Mouse (Mus musculus) lung, adult 18-20 months (tissue): ENCODE results near the gene Hyls1.
A peak's percentile ranks its signal among the peaks of the same experiment; 100 is the strongest.

ENCODE experiments used
- DNase-seq, 2 experiments: peaks; one replicate each; pipeline ENCODE4 v3.0.0; 2022; ENCODE audit warnings: mixed read lengths in 2 of 2

Gene Hyls1

DNA sequence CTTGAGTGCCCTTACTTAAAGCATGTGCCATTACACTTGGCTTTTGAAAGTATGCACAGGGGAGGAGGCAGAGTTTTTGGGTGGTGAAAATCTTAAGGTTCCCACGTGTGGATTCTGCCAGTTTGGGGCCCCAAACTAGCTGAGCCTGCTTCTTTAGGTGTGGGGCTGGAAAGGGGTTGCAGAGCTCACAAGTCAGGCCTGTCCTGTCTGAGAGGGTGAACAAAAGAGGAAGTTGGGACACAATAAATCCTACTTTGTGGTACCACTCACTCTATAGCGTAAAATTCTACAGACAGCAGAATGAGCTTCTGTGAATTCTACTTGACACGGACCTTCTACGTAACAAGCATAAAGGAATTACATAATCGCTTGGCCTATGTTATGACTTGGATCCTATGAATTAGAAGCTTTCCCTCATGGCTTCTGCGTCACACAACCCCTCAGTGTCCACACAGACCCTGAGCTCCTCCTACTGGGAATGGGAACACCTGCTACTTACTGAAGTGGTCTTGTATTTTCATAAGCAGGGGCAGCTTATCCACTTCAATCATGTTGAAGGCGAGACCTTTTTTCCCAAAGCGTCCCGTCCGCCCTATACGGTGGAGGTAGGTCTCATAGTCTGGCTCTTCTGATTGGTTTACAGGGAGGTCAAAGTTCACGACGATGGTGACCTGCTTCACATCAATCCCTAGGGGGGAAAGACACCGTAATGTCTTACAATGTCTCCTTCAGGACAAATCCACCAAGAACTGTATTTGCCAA is 26.9 kb downstream of the Hyls1 start:
- no peak for DNase-seq

DNA sequence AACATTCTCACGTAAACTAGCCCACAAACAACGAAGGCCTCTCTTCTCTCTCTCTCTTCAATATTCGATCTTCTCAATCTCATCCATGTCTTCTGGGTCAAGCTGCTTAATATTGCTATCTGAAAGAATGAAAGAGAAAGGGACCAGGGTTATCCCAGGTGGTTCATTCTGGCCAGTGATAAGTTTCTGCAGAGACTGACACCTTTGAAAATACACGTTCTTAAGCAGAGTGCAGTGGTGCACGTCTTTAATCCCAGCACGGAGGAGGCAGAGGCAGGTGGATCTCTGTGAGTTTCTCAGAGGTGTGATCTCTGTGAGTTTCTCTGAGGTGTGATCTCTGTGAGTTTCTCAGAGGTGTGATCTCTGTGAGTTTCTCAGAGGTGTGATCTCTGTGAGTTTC is 28.3 kb downstream of the Hyls1 start:
- DNase-seq: no peak

DNA sequence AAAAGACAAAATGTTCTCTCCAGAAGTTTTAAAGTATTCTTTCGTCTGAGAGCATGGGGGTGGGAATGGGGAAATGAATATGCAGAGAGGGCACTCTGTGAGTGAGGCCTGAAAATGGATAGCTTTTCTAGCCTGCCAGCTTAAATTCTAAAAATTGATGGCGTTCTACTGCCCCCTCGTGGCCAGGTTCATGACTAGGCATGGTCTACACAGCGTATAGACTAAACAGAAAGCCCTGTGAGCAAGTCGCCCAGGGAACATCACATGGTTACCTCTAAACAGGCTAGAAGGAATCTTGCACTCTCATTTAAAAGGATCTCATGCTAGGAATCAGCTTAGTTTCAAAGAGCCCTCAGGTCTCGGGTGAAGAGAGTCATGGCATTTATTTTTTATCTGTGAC is 28.7 kb downstream of the Hyls1 start:
- DNase-seq: peak; percentile 58 to 67

DNA sequence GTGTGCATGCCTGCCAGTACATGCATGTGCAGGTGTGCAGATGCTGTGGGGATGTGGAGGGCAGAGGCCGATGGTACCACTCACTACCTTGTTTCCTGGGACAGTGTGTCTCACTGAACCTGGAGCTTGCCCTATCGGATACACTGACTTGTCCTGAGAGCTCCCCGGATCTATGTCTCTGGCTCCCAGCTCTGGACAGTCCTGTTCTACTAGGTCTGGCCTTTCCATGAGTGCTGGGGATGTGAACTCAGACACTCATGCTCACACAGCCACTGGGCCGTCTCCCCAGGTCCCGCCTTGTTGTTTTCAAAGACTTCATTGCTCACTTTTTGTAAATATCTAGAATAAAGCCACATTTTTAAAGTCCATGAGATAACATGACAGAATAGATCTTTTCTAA is 29.2 kb downstream of the Hyls1 start:
- DNase-seq: no peak

DNA sequence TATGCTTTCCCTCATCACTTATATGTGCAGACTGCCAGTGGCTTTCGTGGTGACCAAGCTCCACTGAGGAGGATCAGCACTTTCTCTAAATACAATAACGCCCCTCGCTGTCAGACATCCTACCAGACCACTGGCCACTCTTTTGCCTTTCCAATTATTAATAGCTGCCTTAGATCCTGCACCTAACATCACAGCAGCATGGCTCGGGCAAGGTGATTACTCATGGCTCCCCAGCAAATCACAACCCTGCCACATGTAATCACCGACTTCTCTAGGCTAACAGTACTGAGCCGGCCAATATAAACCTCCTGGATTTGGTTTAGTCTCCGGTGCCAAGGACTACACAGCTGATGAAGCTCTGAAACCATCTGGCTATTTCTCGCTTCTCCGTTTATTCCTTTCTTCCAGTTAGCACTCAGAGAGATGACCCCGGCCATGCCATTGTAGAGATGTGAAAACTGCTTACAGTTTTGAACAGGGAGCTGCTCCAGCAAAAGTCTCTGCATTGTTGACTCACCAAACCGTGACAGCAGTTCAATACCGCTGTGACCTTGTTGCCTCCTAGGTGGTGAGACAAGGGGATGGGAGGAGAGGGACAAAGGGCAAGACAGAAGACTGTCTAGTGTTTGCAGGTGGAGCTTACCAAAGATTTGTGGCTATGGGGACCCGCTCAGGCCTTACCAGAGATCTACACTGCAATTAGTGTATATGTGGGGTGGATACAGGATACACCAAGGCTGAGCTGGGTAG is 31.0 kb downstream of the Hyls1 start:
- DNase-seq: no peak

DNA sequence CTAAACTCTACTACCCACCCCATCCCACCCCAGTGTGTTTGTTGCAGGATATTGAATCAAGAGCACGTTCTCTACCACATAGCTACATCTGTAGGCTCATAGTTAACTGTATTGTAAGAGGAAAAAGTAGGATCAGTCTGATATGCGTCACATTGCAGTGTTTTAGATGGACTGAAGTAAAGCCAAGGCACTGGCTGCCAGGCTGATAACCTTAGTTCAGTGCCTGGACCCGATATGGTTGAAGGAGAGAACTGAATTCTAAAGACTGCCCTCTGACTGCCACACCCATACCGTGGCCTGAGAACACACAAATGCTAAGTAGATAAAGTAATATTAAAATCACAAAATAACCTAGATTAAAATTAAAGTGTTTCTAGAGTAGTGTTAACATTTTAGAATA is 34.3 kb downstream of the Hyls1 start:
- no peak for DNase-seq

DNA sequence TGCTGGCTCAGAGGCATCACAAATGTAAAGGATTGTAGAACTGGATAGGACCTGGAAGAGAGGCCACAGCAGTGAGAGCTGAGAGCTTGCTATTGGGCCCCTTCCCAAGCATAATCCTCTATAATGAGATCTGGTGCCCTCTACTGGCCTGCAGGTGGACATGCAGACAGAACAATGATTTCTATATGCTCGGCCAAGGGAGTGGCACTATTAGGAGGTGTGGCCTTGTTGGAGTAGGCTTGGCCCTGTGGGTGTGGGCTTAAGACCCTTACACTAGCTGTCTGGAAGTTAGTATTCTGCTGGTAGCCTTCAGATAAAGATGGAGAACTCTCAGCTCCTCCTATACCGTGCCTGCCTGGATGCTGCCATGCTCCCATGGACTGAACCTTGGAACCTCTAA is 35.1 kb downstream of the Hyls1 start:
- peak in 1 of 2 experiments; percentile 34 for DNase-seq

DNA sequence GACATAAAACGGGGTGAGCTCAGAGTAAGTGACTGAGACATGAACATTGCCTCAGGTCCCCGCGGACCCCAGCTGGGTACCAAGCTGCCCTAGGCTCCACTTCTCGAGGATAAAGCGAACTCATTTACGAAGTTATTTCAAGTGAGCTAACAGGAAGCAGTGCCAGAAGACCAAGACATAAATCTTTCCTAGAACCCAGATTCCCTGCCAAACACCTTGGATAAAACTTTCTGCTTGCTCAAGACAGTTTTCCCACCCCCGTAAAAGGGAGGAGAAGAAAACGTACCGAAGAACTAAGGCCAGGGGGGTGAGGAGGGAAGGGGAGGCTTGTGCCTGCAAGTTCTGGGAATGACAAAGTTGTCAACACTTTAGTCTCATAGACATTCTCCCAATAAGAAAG is 36.9 kb downstream of the Hyls1 start:
- DNase-seq: no peak

DNA sequence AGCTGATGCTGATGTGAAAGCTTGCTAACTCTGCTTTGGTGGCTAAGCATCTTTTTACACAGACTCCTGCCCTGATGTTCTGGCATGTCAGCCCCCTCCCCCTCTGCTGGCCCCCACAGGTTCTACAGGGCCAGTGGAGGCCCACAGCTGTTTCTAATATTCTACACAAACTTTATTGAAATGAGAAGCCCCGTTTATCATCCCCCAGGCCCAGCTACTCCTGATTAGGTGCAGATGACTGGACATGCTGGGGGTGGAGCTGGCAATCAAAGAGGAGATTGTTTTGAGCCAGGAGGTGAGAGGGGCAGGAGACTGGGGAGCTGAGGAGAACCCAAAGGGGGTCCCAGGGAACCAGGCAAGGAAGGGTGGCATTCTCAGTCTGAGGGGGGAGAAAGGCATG is 40.4 kb downstream of the Hyls1 start:
- no peak for DNase-seq

DNA sequence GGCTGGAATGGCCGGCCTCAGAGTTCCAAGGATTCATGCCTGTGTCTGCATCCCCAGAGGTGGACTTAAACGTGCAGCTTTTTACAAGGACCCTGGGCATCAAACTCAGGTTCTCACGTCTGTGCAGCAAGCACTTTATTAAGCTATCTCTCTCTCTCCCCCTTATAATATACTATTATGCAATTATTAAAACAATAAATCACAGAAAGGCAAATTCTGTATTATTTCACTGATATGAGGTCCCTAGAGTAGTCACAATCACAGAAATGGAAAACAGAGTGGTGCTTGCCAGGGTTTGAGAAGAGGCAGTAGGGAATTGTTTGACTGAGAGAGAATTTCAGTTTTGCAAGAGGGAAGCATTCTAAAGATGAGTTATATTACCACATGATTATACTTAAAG is 41.1 kb downstream of the Hyls1 start:
- DNase-seq: no peak

DNA sequence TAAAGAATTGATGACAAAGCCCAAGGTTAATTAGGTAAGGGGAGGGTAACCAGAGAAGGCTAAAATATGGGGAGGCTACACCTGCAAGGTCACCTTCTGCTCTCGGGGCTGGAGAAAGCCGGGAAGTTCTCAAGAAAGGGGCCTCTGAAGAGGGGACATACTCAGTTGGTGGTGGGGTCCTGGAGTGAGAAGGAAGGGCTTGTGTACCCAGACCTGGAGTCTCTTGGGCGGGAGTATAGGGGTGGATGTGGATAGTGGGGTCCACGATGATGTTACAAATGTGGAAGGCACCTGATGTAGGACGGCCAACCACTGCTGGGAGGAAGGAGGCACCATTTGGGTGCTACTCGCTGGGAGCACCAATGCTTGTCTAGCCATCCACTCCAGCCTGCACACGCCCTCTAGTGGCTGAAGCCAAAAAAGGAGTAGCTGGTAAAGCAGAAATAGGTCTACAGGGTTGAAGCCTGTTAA is 46.2 kb downstream of the Hyls1 start:
- DNase-seq: peak; percentile 58 to 73

DNA sequence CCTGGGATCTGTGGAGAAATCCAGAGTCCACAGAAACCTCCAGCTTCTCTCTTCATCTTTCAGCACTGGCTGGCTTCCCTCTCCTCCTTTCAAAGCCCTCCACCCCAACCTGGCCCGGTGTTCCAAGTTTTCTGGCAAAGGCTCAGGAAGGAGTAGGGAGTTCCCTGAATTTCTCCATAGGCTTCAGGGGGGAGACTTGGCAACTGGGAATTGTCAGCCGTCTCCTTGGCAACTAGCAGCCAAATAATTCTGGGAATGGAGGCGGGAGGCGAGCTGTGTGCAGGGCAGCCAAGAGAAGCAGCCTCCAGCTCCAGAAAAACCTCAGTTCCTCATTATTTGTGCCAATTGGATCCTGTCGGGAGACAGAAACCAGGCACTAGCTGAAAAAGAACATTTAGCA is 46.7 kb downstream of the Hyls1 start:
- DNase-seq: peak; percentile 62 to 63

DNA sequence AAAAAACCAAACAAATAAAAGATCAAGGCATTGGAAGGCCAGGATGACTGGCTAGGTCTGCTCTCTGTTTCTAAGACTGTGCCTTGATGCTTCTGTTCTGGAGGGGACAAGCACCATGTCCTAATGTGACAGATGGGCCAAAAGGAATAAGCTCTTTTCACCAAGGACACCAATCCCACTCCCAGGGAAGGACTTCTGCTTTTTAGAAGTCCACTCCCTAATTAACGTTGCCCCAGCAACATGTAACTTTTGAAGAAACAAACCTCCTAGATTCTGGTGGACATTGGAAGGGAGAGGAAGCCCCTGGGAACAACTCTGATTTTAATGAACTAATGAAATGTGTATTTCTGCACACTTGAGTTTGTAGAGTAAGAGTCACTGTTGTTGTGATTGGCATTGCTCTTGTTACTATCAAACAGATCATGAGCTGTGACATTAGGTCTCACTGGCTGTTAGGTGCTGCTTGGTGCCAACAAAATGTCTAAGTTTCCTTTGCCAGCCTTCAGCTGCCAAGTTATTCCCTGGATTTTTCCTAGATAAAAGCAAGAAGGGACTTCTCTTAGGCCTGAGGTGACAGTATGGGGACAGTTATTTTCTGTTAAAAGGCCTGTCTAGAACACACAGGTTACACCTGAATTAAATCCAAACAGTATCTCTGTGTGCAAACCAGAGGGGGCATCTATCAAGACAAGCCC is 47.2 kb downstream of the Hyls1 start:
- DNase-seq: no peak

DNA sequence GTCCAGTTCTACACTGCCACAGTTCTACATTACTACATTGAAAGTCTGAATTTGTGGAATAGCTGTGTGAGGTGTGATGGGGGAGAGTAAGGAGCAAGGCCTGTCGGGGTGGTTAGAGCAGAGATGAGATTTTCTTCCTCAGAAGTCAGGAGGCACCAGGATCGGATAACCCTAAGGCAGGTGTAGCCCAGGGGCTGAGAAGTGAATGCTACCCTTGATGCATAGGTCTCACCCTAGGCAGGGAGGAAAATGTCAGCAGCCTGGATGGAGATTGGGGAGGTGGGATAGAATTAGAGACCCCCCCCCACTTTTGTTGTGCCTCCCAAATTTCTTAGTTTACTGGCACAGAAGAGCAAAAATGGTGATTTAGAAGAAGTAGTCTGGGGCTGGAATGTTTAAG is 48.0 kb downstream of the Hyls1 start:
- DNase-seq: no peak

DNA sequence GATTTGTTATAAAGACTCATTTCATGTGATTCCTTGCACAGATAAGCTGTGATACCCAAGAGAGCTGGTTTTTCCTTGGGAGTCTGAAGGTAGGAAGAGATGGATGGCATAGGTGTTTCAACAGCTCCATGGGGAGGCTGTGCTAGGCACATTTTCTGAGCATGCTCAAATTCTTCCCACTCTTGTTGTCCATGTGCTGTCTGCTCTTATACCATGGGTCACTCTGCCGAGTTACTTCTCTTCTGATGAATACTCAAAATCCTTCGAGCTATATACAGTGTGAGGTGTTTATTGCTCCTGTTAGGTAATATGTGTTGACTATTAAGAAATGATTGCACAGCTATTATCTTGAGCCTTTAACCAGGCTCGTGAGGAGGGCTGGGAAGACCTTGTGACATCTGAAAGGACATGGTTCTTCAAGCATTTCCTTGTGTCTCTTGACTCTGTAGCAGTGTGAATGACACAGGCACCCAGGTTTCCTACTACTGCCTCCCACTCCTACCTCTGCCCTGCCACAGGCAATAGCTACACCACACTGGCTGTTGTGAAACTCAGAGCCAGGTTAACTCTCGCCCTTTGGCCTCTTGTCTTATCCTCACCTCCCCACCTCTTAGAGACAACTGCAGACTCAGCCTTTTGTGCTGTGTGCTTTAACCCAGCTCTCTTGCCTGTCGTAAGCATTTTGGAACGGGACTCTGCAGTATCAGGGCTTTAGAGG is 49.4 kb downstream of the Hyls1 start:
- no peak for DNase-seq

DNA sequence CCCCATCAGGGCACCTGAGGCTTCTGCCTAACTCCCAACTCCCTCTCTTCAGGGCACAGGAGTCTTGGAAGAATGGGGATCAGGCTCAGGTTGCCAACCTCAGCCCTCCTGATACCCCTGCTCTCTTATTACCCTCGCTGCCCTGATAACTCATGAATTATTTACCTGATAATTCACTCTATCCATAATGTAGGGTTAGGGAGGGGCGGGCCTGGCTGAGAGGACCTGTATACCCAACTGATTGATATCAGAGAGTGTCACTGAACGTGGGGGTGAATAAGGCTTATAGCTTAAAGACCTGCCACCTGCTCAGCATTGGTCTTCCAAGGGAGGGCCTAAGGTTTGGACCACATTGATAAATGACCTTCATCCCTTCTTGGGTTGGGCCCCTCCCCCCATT is 52.0 kb downstream of the Hyls1 start, which contains the start of gene Gm1113:
Gene Gm1113, minus strand, starts transcription at position 101 of the 400 bp plus-strand sequence.
- DNase-seq: no peak

DNA sequence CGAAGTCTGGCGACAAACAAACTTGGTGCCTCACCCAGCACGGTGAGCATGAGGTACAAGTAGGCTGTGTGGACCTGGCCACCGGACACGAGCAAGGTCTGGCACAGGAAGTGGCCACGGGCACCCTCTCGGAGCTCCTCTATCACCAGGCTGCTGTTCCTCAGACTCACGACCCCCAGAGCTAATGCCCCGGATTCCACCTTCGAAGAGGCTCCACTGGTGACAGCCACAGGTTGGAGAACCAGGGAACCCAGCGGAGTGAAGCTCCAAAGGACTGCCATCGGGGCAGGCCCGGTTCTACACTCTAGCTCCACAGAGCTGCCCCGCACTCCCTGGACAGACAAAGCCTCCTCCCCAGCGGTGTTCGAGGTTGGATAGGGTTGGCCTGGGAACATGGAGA is 53.5 kb downstream of the Hyls1 start:
- DNase-seq: no peak

DNA sequence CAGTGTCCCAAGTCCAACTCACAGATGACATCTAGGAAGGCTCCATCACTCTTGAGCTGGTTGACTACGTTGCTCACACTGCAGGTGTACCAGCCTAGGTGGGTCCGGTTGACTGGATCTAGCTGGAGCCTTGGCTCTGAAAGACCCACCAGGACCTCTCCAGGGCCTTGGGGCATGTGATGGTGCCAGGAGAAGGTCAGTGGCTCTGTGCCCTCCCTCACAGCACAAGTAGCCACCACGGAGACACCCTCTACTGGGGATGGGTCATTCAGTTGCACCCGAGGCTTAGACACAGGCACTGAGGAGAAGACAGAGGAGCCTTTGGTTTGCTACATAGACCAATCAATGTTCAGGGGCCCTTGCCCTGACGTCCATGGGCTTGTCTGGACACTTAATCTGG is 54.0 kb downstream of the Hyls1 start:
- no peak for DNase-seq

DNA sequence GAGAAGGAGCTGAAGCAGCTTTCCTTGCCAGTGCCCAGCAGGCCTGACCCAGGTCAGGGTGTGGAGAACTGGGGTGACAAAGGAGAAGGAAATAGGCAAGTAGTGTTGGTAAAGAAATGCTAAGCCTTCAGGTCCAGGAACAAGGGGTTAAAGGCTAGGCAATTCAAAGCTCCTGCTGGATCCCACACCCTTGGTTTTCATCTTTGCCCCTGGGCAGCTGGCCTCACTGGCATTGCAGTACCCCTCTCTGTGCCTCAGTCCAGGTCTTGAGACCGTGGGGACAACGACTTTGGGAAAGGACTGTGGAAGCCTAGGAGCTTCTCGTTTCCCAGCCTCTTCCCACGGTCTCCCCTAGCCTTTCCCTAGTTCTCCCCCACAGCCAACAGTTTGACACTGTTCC is 56.3 kb downstream of the Hyls1 start:
- DNase-seq: no peak
